Mouse (Mus musculus) lung, adult 2 months (tissue): ENCODE data around the gene Papss2.

Experiments
- CTCF ChIP-seq: fragments of 200-500 bp; IDR thresholded peaks from 2 replicates; pipeline ENCODE4 v1.5.1; 2011; ENCODE audit warnings: mild to moderate bottlenecking, low read length, control low read depth; ENCODE audit not compliant: insufficient read depth
- POLR2A ChIP-seq: fragments of 200-500 bp; IDR thresholded peaks from 2 replicates; pipeline ENCODE4 v1.6.1; 2011; ENCODE audit warnings: low read depth, mild to moderate bottlenecking, control low read depth, low read length, borderline replicate concordance; ENCODE audit errors: extremely low read depth

DNA sequence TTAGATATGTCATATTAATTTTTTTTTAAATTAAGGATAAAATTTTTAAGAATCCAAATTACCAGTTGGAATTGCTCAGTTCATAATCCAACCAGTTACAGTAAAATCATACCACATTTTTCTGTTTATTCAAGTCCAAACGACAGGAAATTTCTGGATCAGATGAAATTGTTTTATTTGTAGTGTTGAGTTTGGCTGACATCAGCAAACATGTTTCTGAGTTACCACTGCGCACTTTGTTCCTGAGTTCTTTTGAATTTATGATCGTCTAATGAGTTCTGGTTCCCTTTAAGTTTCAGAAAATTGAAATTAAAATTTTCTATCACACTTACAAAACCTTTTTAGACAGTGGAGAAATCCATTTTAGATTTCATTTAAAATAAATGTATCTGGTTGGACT is 50.8 kb downstream of the Papss2 start:
- TF ChIP-seq CTCF, result no peak
- no peak for TF ChIP-seq POLR2A
